Mouse (Mus musculus): ENCODE results near the gene Araf. TPM values are rescaled to one million over a fixed set of nuclear protein-coding genes. Genes with fewer than 3 reads are reported as not detected.

Gene Araf
- polyA plus RNA-seq (2012; ENCODE audit: low replicate concordance) = 26.3 and 119 TPM in 2 replicates

GRCm38 (mm10) chrX:20797681-20798080 is at the start of gene Araf:
Araf (plus strand) TSS chrX:20797814.

DNA sequence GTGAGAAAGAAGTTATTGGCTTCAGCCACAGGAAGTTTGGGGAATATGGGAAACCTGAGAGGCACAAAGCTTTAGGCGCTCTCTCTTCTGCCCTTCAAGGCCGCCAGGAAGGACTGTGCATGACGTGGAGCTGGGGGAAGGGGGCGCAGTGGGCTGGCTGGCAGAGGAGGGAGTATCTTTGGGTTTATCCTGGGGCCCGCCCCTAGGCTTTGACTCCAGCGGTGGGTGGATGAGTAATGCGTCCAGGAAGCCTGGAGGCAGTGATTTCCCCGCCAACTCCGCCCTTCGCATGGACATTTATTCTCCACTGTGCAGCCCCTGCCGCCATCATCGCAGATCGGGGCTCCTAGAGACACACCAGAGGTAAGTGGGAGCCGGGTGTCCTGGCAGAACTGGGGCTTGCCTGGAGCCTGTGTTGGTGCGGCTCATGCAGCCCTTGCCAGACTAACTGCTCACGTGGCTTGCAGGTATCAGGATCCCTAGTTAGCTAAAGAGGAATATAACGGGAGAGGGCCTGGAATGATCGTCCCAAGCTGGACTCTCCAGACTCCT is 72.4 kb downstream of the Araf start, which contains the start of gene Timp1:
Gene Timp1 (plus strand): TSS at position 205 of the 552 bp plus-strand sequence.

Other genes with a start within 250 kb of the Araf start
- not detected in 2 replicates for gene Rgn, start 248.0 kb upstream of the Araf start, polyA plus RNA-seq (2012; ENCODE audit: low replicate concordance)
- gene Rbm10, start 180.3 kb upstream of the Araf start, polyA plus RNA-seq (2012; ENCODE audit: low replicate concordance) = 65.0 and 75.8 TPM in 2 replicates
- gene Ndufb11, start 180.2 kb upstream of the Araf start, polyA plus RNA-seq (2012; ENCODE audit: low replicate concordance) = 390 and 480 TPM in 2 replicates
- 89.8 and 117 TPM in 2 replicates for gene Uba1, start 139.5 kb upstream of the Araf start, polyA plus RNA-seq (2012; ENCODE audit: low replicate concordance)
- gene Cdk16, start 109.9 kb upstream of the Araf start, polyA plus RNA-seq (2012; ENCODE audit: low replicate concordance) = 52.2 and 112 TPM in 2 replicates
- gene Usp11, start 93.9 kb upstream of the Araf start, polyA plus RNA-seq (2012; ENCODE audit: low replicate concordance) = 8.1 and 8.3 TPM in 2 replicates
- 0.55 TPM in 1 of 2 replicates, not detected in the other for gene Timp1, start 72.4 kb downstream of the Araf start, polyA plus RNA-seq (2012; ENCODE audit: low replicate concordance)
- 2.3 and 7.1 TPM in 2 replicates for gene Syn1, start 123.2 kb downstream of the Araf start, polyA plus RNA-seq (2012; ENCODE audit: low replicate concordance)
- gene Cfp, start 133.7 kb downstream of the Araf start, polyA plus RNA-seq (2012; ENCODE audit: low replicate concordance) = 359 and 470 TPM in 2 replicates
- 18.3 and 18.9 TPM in 2 replicates for gene Elk1, start 152.8 kb downstream of the Araf start, polyA plus RNA-seq (2012; ENCODE audit: low replicate concordance)
- 5.5 and 19.3 TPM in 2 replicates for gene Uxt, start 164.2 kb downstream of the Araf start, polyA plus RNA-seq (2012; ENCODE audit: low replicate concordance)

Measured in hematopoietic multipotent progenitor cell, adult 10-12 weeks (in vitro differentiated cells).